In the genomic region with DNA sequence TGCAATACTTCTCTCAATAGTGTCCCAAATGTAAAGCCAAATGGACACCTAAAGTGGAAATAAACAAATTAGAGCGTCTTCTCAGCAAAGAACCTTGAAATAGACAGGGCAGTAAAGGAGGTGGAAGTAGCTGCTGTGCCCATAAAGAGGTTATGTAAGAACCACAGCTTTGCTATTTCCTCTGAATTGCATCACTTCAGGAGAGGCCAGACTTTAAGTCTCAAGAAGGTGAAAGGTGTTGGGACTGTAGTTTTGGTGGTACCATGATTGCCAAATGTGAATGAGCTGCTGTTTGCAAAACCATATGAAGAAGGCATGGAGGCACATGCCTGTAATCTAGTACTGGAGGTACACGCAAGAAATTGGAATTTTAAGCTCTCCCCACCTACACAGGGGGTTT, we compare ENCODE assay signal across 29 mouse cellular contexts.
"Had no signal": no experiment of that assay in that cellular context is flagged by ENCODE, and none has a peak within 500 bp of the region (broad histone marks: within the 10 kb centered on the region; RNA-seq: fewer than 3 reads in every experiment).

No protein-coding gene starts in this region.

- DNase-seq: cerebellum, adult 2 months; cerebellum, adult 8-10 months; cerebellum, adult 9-10 months; cerebellum, adult 9-11 months; cerebellum, postnatal 10 days; cerebellum, postnatal 14 days; cerebellum, postnatal 25 days; cerebellum, postnatal 36 days; embryo, embryonic 11 days; forebrain, postnatal 0 days; gastrocnemius, adult 2 months; gastrocnemius, postnatal 10 days; gastrocnemius, postnatal 14 days; gastrocnemius, postnatal 25 days; gastrocnemius, postnatal 36 days; heart, adult 11 months; heart, adult 18-20 months; heart, adult 2 months had no signal

- H3K27me3 ChIP-seq: embryonic facial prominence, embryonic 12.5 days; embryonic facial prominence, embryonic 13.5 days; embryonic facial prominence, embryonic 15.5 days; forebrain, embryonic 12.5 days; forebrain, embryonic 13.5 days; forebrain, embryonic 15.5 days had no signal

- H3K4me2 ChIP-seq: embryonic facial prominence, embryonic 12.5 days; embryonic facial prominence, embryonic 13.5 days; embryonic facial prominence, embryonic 15.5 days; forebrain, embryonic 12.5 days; forebrain, embryonic 13.5 days; forebrain, embryonic 15.5 days had no signal

- H3K4me3 ChIP-seq: embryonic facial prominence, embryonic 10.5 days; embryonic facial prominence, embryonic 12.5 days; embryonic facial prominence, embryonic 13.5 days; embryonic facial prominence, embryonic 15.5 days; erythroblast, embryonic 14.5 days; forebrain, embryonic 10.5 days; forebrain, embryonic 12.5 days; forebrain, embryonic 13.5 days; forebrain, embryonic 15.5 days; gastrocnemius, adult 2 months; heart, adult 2 months had no signal

- H3K36me3 ChIP-seq: embryonic facial prominence, embryonic 10.5 days; embryonic facial prominence, embryonic 12.5 days; embryonic facial prominence, embryonic 13.5 days; embryonic facial prominence, embryonic 15.5 days; forebrain, embryonic 10.5 days; forebrain, embryonic 12.5 days; forebrain, embryonic 15.5 days had no signal

- ATAC-seq: forebrain, embryonic 13.5 days; forebrain, embryonic 14.5 days; forebrain, embryonic 15.5 days; forebrain, embryonic 16.5 days; forebrain, postnatal 0 days had no signal
